Mouse (Mus musculus) liver, embryonic 11.5 days (tissue): ENCODE measurements around the gene Iapp. TPM values are rescaled to one million over a fixed set of nuclear protein-coding genes. Genes with fewer than 3 reads are reported as not detected.

Experiments used
- ATAC-seq: fragments of 200-750 bp; cut with Nextera tagmentation; replicated peaks from 2 replicates; pipeline ENCODE4 v1.8.0; 2017; ENCODE audit warnings: moderate number of reproducible peaks, mild to moderate bottlenecking, moderate TSS enrichment, moderate library complexity; ENCODE audit not compliant: low FRiP score
- DNase-seq: peaks from one replicate; pipeline ENCODE4 v3.0.0-alpha.2; 2017; ENCODE audit warnings: low spot score
- H3K27ac ChIP-seq: fragments of 300-500 bp; sonication (generic); 2 replicates; pipeline ENCODE4 v1.5.1; 2014; ENCODE audit warnings: mild to moderate bottlenecking, low read depth, low read length, control low read depth
- H3K27me3 ChIP-seq: fragments of 300-500 bp; sonication (generic); replicated peaks from 2 replicates; pipeline ENCODE4 v1.6.1; 2014; ENCODE audit warnings: low read length, mixed read lengths; ENCODE audit not compliant: control insufficient read depth, insufficient read depth
- H3K36me3 ChIP-seq: fragments of 300-500 bp; sonication (generic); 2 replicates; pipeline ENCODE4 v1.6.1; 2014; ENCODE audit warnings: mild to moderate bottlenecking, low read length, moderate library complexity, mixed read lengths; ENCODE audit not compliant: control insufficient read depth, insufficient read depth
- H3K4me1 ChIP-seq: fragments of 300-500 bp; sonication (generic); replicated peaks from 2 replicates; pipeline ENCODE4 v1.6.1; 2014; ENCODE audit warnings: low read length, mixed read lengths; ENCODE audit not compliant: control insufficient read depth, insufficient read depth
- H3K4me2 ChIP-seq: fragments of 300-500 bp; sonication (generic); 2 replicates; pipeline ENCODE4 v1.6.1; 2014; ENCODE audit warnings: mild to moderate bottlenecking, control low read depth, moderate library complexity
- H3K4me3 ChIP-seq: fragments of 300-500 bp; sonication (generic); 2 replicates; pipeline ENCODE4 v1.5.1; 2014; ENCODE audit warnings: low read depth, low read length, control low read depth
- H3K9ac ChIP-seq: fragments of 300-500 bp; sonication (generic); 2 replicates; pipeline ENCODE4 v1.6.1; 2014; ENCODE audit warnings: low read depth, low read length, control low read depth
- H3K9me3 ChIP-seq: fragments of 300-500 bp; sonication (generic); 2 replicates; pipeline ENCODE4 v1.6.1; 2016; ENCODE audit warnings: low read length, inconsistent platforms, mixed read lengths; ENCODE audit not compliant: control insufficient read depth
- WGBS: fragments of 180-500 bp; shearing (Covaris S2); extraction: QIAGEN DNeasy Blood & Tissue Kit; methylation state at CpG from one replicate; pipeline ENCODE4 v1.1.7; 2014; 5-methylcytosine and 5-hydroxymethylcytosine counted together
- polyA plus RNA-seq: library from polyadenylated mRNA; unstranded; fragments of >200 nt; fragmentation: Nextera tagmentation; extraction: Ambion mirVana; gene quantifications from 2 replicates; pipeline ENCODE4 v1.2.1, GENCODE M21; 2014

Gene Iapp
- polyA plus RNA-seq, 1 experiment from 2014 or later, result not detected

- Histone ChIP-seq H3K9ac (no peak overlapping the region), H3K27ac (no peak overlapping the region), H3K4me2 (no peak overlapping the region), H3K36me3 (no peaks in the 10 kb centered on the region), H3K4me1 (no peaks in the 10 kb centered on the region), H3K9me3 (no peaks in the 10 kb centered on the region), H3K4me3 (no peak overlapping the region), H3K27me3 (no peaks in the 10 kb centered on the region)
- ATAC-seq (0 out of 2 replicates have a peak, but pooled peaks have one; percentile 30), DNase-seq (no peak)
- WGBS, result 67% methylated on average over 3 of the region's 3 CpGs
These were observed 28.4 kb downstream of the Iapp start for GRCm38 (mm10) chr6:142326598-142326997.

- no peaks in the 10 kb centered on the region for H3K36me3 ChIP-seq
- no peaks in the 10 kb centered on the region for H3K9me3 ChIP-seq
- H3K4me3 ChIP-seq, result no peak overlapping the region
- 48% methylated on average over 1 of the region's 1 CpGs for WGBS
- H3K4me2 ChIP-seq, result no peak overlapping the region
- ATAC-seq (no peak), DNase-seq (no peak)
- no peak overlapping the region for H3K27ac ChIP-seq
- no peaks in the 10 kb centered on the region for H3K27me3 ChIP-seq
- no peak overlapping the region for H3K9ac ChIP-seq
- H3K4me1 ChIP-seq, result no peaks in the 10 kb centered on the region
These were observed 31.0 kb downstream of the Iapp start for GRCm38 (mm10) chr6:142329201-142329600.

- no peak for DNase-seq
- no peaks in the 10 kb centered on the region for H3K9me3 ChIP-seq
- no peaks in the 10 kb centered on the region for H3K36me3 ChIP-seq
- no peak overlapping the region for H3K9ac ChIP-seq
- no peak overlapping the region for H3K4me2 ChIP-seq
- H3K4me3 ChIP-seq, result no peak overlapping the region
- no peaks in the 10 kb centered on the region for H3K4me1 ChIP-seq
- no peak for ATAC-seq
- H3K27ac ChIP-seq, result no peak overlapping the region
- H3K27me3 ChIP-seq, result no peaks in the 10 kb centered on the region
- 65% methylated on average over 2 of the region's 2 CpGs for WGBS
These were observed 40.7 kb downstream of the Iapp start for GRCm38 (mm10) chr6:142338961-142339360.

GRCm38 (mm10) chr6:142339576-142339975, 41.4 kb downstream of the Iapp start:
- ATAC-seq (no peak), DNase-seq (no peak)
- no peak overlapping the region for H3K27ac ChIP-seq

GRCm38 (mm10) chr6:142343561-142343960, 45.3 kb downstream of the Iapp start:
- DNase-seq (no peak), ATAC-seq (no peak)
- H3K36me3 ChIP-seq, result no peaks in the 10 kb centered on the region
- H3K4me3 ChIP-seq, result no peak overlapping the region
- H3K9ac ChIP-seq, result no peak overlapping the region
- no peak overlapping the region for H3K27ac ChIP-seq
- H3K27me3 ChIP-seq, result no peaks in the 10 kb centered on the region
- no peaks in the 10 kb centered on the region for H3K9me3 ChIP-seq
- no peak overlapping the region for H3K4me2 ChIP-seq
- WGBS, result 44% methylated on average over 2 of the region's 2 CpGs
- peaks cover 5% of the 10 kb centered on the region; the same call in 1 of the 2 replicates for H3K4me1 ChIP-seq

More at GRCm38 (mm10) chr6:142339576-142339975, 41.4 kb downstream of the Iapp start:
- 41% methylated on average over 2 of the region's 2 CpGs for WGBS
- Histone ChIP-seq H3K4me2 (no peak overlapping the region), H3K36me3 (no peaks in the 10 kb centered on the region), H3K4me3 (no peak overlapping the region), H3K27me3 (no peaks in the 10 kb centered on the region), H3K9me3 (no peaks in the 10 kb centered on the region), H3K9ac (no peak overlapping the region), H3K4me1 (no peaks in the 10 kb centered on the region)

- H3K27ac ChIP-seq, result peak within 1 kb of the TSS; percentile 68
- peak within 1 kb of the TSS; percentile 65 for H3K4me2 ChIP-seq
- no peaks in the 10 kb centered on the region for H3K9me3 ChIP-seq
- WGBS, result under 1% methylated on average over 48 of the region's 48 CpGs
- peak; percentile 95 for ATAC-seq
- H3K27me3 ChIP-seq, result no peaks in the 10 kb centered on the region
- peak within 1 kb of the TSS; percentile 64 for H3K4me3 ChIP-seq
- DNase-seq, result peak; percentile 81
- peak within 1 kb of the TSS; percentile 62 for H3K9ac ChIP-seq
- peaks cover 5% of the 10 kb centered on the region; the same call in 1 of the 2 replicates for H3K4me1 ChIP-seq
- peaks cover 3% of the 10 kb centered on the region; the same call in 1 of the 2 replicates for H3K36me3 ChIP-seq
These were observed 47.3 kb downstream of the Iapp start, which contains the start of gene Pyroxd1 for GRCm38 (mm10) chr6:142345440-142346038. TSS of gene Pyroxd1 (plus strand) at chr6:142345654.

GRCm38 (mm10) chr6:142346181-142347110, 48.2 kb downstream of the Iapp start:
- Histone ChIP-seq H3K4me2 (peak overlapping the region; percentile 65), H3K4me1 (peaks cover 5% of the 10 kb centered on the region; the same call in 1 of the 2 replicates), H3K36me3 (peaks cover 6% of the 10 kb centered on the region; the same call in 1 of the 2 replicates), H3K27ac (0 out of 2 replicates have a peak overlapping the region, but pooled peaks have one; percentile 68), H3K9ac (peak overlapping the region; percentile 62), H3K27me3 (no peaks in the 10 kb centered on the region), H3K9me3 (no peaks in the 10 kb centered on the region), H3K4me3 (peak overlapping the region; percentile 64)
- WGBS, result 41% methylated on average over 12 of the region's 12 CpGs
- ATAC-seq (peak; percentile 7), DNase-seq (no peak)

- ATAC-seq, result no peak
- H3K27ac ChIP-seq, result no peak overlapping the region
- H3K4me2 ChIP-seq, result no peak overlapping the region
- H3K9me3 ChIP-seq, result no peaks in the 10 kb centered on the region
- H3K27me3 ChIP-seq, result no peaks in the 10 kb centered on the region
- H3K36me3 ChIP-seq, result peaks cover 9% of the 10 kb centered on the region; the same call in 1 of the 2 replicates
- H3K9ac ChIP-seq, result no peak overlapping the region
- peaks cover 5% of the 10 kb centered on the region; the same call in 1 of the 2 replicates for H3K4me1 ChIP-seq
- WGBS, result 81% methylated on average over 11 of the region's 11 CpGs
- DNase-seq, result no peak
- no peak overlapping the region for H3K4me3 ChIP-seq
These were observed 49.5 kb downstream of the Iapp start for GRCm38 (mm10) chr6:142347431-142348385.
